In the genomic region with DNA sequence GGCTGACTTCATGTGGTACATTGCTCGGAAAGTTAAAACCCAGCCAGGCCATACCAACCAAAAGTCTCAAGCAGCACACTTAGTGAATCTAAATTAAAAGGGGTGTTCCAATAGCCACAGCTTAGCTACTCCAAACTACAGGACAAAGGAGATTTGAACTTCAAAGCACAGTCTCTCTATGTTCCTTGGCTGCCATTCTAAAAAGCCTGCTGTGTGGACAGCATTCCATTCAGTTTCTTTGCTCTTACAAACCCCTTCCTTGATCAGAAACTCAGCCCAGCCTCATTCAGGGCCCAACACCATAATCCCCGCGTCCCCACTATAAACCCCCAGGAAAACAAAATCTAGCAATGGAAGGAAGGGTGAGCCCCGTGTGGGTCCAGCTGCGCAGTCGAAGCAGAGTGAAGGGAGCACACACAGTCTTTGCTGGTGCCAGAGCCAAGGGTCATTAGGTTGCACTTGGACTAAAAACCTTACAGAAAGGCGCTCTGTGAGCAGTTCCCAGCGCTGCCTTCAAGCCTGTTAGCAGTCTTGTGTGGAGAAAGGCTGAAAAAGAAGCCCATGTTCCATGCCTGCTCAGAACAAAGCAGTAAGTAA, we compare ENCODE assay signal across 30 mouse cellular contexts. TPM values are rescaled to one million over a fixed set of nuclear protein-coding genes. Genes with fewer than 3 reads are reported as not detected.
DNase-seq lines count a peak whose midpoint lies in the region; ATAC-seq and TF ChIP-seq lines count a peak whose summit lies in the region.
"Had no signal": no experiment of that assay in that cellular context is flagged by ENCODE, and none has a peak within 500 bp of the region (broad histone marks: within the 10 kb centered on the region; RNA-seq: fewer than 3 reads in every experiment).

No protein-coding gene starts in this region.

- WGBS in forebrain, embryonic 11.5 days = 38% methylated on average over 8 of the region's 8 CpGs
- WGBS in forebrain, embryonic 13.5 days = 31% methylated on average over 8 of the region's 8 CpGs
- WGBS in midbrain, postnatal 0 days = 30% methylated on average over 8 of the region's 8 CpGs
- WGBS in cerebellum, adult 2 months = 84% methylated on average over 8 of the region's 8 CpGs

- H3K4me3 ChIP-seq in forebrain, embryonic 11.5 days (ENCODE audit: low read depth, low read length) = no peak overlapping the region
- no peak overlapping the region for H3K4me3 ChIP-seq in forebrain, embryonic 13.5 days
- no peak overlapping the region for H3K4me3 ChIP-seq in layer of hippocampus, adult 2 months
- H3K4me3 ChIP-seq in midbrain, postnatal 0 days (ENCODE audit: low read depth, low read length) = no peak overlapping the region
- H3K4me3 ChIP-seq in cerebellum, adult 2 months (replicated peaks; ENCODE audit: insufficient read depth, low read depth, low read length) = no peak overlapping the region
- H3K4me3 ChIP-seq: embryonic facial prominence, embryonic 10.5 days; embryonic facial prominence, embryonic 15.5 days; heart, embryonic 12.5 days; hindbrain, embryonic 13.5 days; limb, embryonic 10.5 days; limb, embryonic 15.5 days; midbrain, embryonic 12.5 days; myocyte; neural tube, embryonic 12.5 days had no signal

- H3K9me3 ChIP-seq in forebrain, embryonic 11.5 days (ENCODE audit: control insufficient read depth, low read length) = no peaks in the 10 kb centered on the region; the same call in 1 of the 2 replicates
- H3K9me3 ChIP-seq in forebrain, embryonic 13.5 days (replicated peaks) = no peaks in the 10 kb centered on the region
- H3K9me3 ChIP-seq in midbrain, postnatal 0 days (ENCODE audit: low read length) = no peaks in the 10 kb centered on the region
- H3K9me3 ChIP-seq: embryonic facial prominence, embryonic 15.5 days; heart, embryonic 12.5 days; hindbrain, embryonic 13.5 days; limb, embryonic 10.5 days; limb, embryonic 15.5 days; midbrain, embryonic 12.5 days had no signal

- no peak for TF ChIP-seq POLR2A in brain, embryonic 14.5 days (IDR thresholded peaks at IDR 0.05; ENCODE audit: borderline replicate concordance, extremely low read depth, insufficient read depth, insufficient read length, poor library complexity, severe bottlenecking)
- no peak for TF ChIP-seq POLR2A in cerebellum, adult 2 months (IDR thresholded peaks at IDR 0.05; ENCODE audit: borderline replicate concordance, insufficient read depth, low read length)

- no peak for DNase-seq in forebrain, embryonic 11.5 days (ENCODE audit: low spot score)
- no peak for DNase-seq in layer of hippocampus, adult 2 months (ENCODE audit: low spot score in 2 of 2)
- no peak for DNase-seq in layer of hippocampus, postnatal 14 days (ENCODE audit: low spot score in 2 of 2)
- DNase-seq in brain, embryonic 14.5 days (ENCODE audit: low read depth) = peak; percentile 58
- peak; percentile 24 for DNase-seq in midbrain, postnatal 0 days (ENCODE audit: low spot score)
- DNase-seq in cerebellum, adult 2 months = no peak
- DNase-seq: cerebellum, adult 8-10 months; cerebellum, postnatal 25 days; heart, postnatal 4 days; kidney, adult 2 months; kidney, postnatal 36 days; lung, adult 2 months; lung, postnatal 10 days; right cerebral cortex, postnatal 4 days; thymus, adult 2 months; thymus, postnatal 4 days had no signal

- TF ChIP-seq CTCF in layer of hippocampus, adult 2 months (conservative IDR thresholded peaks at IDR 0.05) = no peak
- TF ChIP-seq CTCF in brain, embryonic 14.5 days (IDR thresholded peaks at IDR 0.05; ENCODE audit: borderline replicate concordance, extremely low read depth, insufficient read depth, insufficient read length) = no peak
- no peak for TF ChIP-seq CTCF in midbrain, postnatal 0 days (IDR thresholded peaks at IDR 0.05)
- TF ChIP-seq CTCF in cerebellum, adult 2 months (IDR thresholded peaks at IDR 0.05; ENCODE audit: borderline replicate concordance, insufficient read depth, low read depth, low read length) = no peak

- H3K4me1 ChIP-seq in forebrain, embryonic 11.5 days (replicated peaks; ENCODE audit: control insufficient read depth, insufficient read depth, low read length) = no peaks in the 10 kb centered on the region
- H3K4me1 ChIP-seq in forebrain, embryonic 13.5 days = no peaks in the 10 kb centered on the region
- no peaks in the 10 kb centered on the region for H3K4me1 ChIP-seq in midbrain, postnatal 0 days (ENCODE audit: insufficient read depth, low read length)
- H3K4me1 ChIP-seq in cerebellum, adult 2 months (ENCODE audit: control insufficient read depth, insufficient read depth, low read length) = no peaks in the 10 kb centered on the region
- H3K4me1 ChIP-seq: embryonic facial prominence, embryonic 10.5 days; embryonic facial prominence, embryonic 15.5 days; heart, embryonic 12.5 days; hindbrain, embryonic 13.5 days; limb, embryonic 10.5 days; limb, embryonic 15.5 days; midbrain, embryonic 12.5 days; neural tube, embryonic 12.5 days had no signal

- H3K9ac ChIP-seq in forebrain, embryonic 11.5 days (ENCODE audit: low read length) = no peak overlapping the region
- no peak overlapping the region for H3K9ac ChIP-seq in forebrain, embryonic 13.5 days
- no peak overlapping the region for H3K9ac ChIP-seq in midbrain, postnatal 0 days (replicated peaks; ENCODE audit: low read length, poor library complexity, severe bottlenecking)
- H3K9ac ChIP-seq: embryonic facial prominence, embryonic 15.5 days; heart, embryonic 12.5 days; hindbrain, embryonic 13.5 days; limb, embryonic 15.5 days; liver, embryonic 14.5 days; midbrain, embryonic 12.5 days; neural tube, embryonic 12.5 days had no signal

- H3K36me3 ChIP-seq in forebrain, embryonic 11.5 days (ENCODE audit: control insufficient read depth, insufficient read depth, low read length) = peaks cover 31% of the 10 kb centered on the region
- H3K36me3 ChIP-seq in forebrain, embryonic 13.5 days (ENCODE audit: poor library complexity, severe bottlenecking) = peaks cover 91% of the 10 kb centered on the region
- peaks cover 41% of the 10 kb centered on the region for H3K36me3 ChIP-seq in midbrain, postnatal 0 days (ENCODE audit: insufficient read depth, low read length)

- ATAC-seq in forebrain, embryonic 11.5 days (replicated peaks; ENCODE audit: low FRiP score) = peak; percentile 53; the same call in 1 of the 2 replicates
- ATAC-seq in forebrain, embryonic 13.5 days = no peak
- ATAC-seq in midbrain, postnatal 0 days (ENCODE audit: low FRiP score) = no peak
- ATAC-seq: inflammation-experienced regulatory T-cells, adult 6 months; Patski had no signal

- H3K27me3 ChIP-seq in forebrain, embryonic 11.5 days (ENCODE audit: control insufficient read depth, insufficient read depth, low read length) = no peaks in the 10 kb centered on the region
- no peaks in the 10 kb centered on the region for H3K27me3 ChIP-seq in forebrain, embryonic 13.5 days
- no peaks in the 10 kb centered on the region for H3K27me3 ChIP-seq in midbrain, postnatal 0 days (ENCODE audit: insufficient read depth, low read length)
- no peaks in the 10 kb centered on the region for H3K27me3 ChIP-seq in cerebellum, adult 2 months (ENCODE audit: control insufficient read depth, insufficient read depth, low read length)
- H3K27me3 ChIP-seq: embryonic facial prominence, embryonic 15.5 days; heart, embryonic 12.5 days; hindbrain, embryonic 13.5 days; limb, embryonic 15.5 days; midbrain, embryonic 12.5 days; neural tube, embryonic 12.5 days; Patski had no signal

- no peak overlapping the region for H3K4me2 ChIP-seq in forebrain, embryonic 11.5 days (ENCODE audit: low read depth, low read length, severe bottlenecking)
- no peak overlapping the region for H3K4me2 ChIP-seq in forebrain, embryonic 13.5 days
- no peak overlapping the region for H3K4me2 ChIP-seq in midbrain, postnatal 0 days (ENCODE audit: low read depth, low read length, poor library complexity, severe bottlenecking)
- H3K4me2 ChIP-seq: embryonic facial prominence, embryonic 15.5 days; heart, embryonic 12.5 days; hindbrain, embryonic 13.5 days; limb, embryonic 15.5 days; midbrain, embryonic 12.5 days; neural tube, embryonic 12.5 days had no signal

- H3K27ac ChIP-seq in forebrain, embryonic 11.5 days (ENCODE audit: low read depth, low read length) = peak overlapping the region; percentile 18; the same call in 1 of the 2 replicates
- H3K27ac ChIP-seq in forebrain, embryonic 13.5 days = no peak overlapping the region; the same call in 1 of the 2 replicates
- H3K27ac ChIP-seq in layer of hippocampus, adult 2 months = peak overlapping the region; percentile 32; the same call in 1 of the 2 replicates
- no peak overlapping the region for H3K27ac ChIP-seq in midbrain, postnatal 0 days (ENCODE audit: low read depth, low read length)
- no peak overlapping the region for H3K27ac ChIP-seq in cerebellum, adult 2 months (ENCODE audit: insufficient read depth, low read length)
- H3K27ac ChIP-seq: embryonic facial prominence, embryonic 10.5 days; embryonic facial prominence, embryonic 15.5 days; hindbrain, embryonic 13.5 days; limb, embryonic 10.5 days; limb, embryonic 15.5 days; liver, embryonic 14.5 days; midbrain, embryonic 12.5 days; neural tube, embryonic 12.5 days; stomach, postnatal 0 days had no signal

RNA-seq across cellular contexts. Expression of a gene that starts 35.1 kb away (rescaled TPM):
- polyA plus RNA-seq in forebrain, embryonic 11.5 days (2014; fragmentation: Nextera tagmentation; extraction: Ambion mirVana) = 116 and 121 TPM in 2 replicates
- polyA plus RNA-seq in forebrain, embryonic 13.5 days (2015; fragmentation: Nextera tagmentation; extraction: Ambion mirVana) = 71.4 and 78.4 TPM in 2 replicates
- total RNA-seq in layer of hippocampus, adult 2 months (2021) = 10 to 100 TPM; 37.0 to 37.4 TPM
- 10 to 100 TPM; 23.2 to 25.2 TPM for total RNA-seq in layer of hippocampus, postnatal 14 days (2021)
- 42.1 and 44.6 TPM in 2 replicates for polyA plus RNA-seq in brain, embryonic 14.5 days (2012; rRNA removed)
- total RNA-seq in midbrain, postnatal 0 days (2014; rRNA removed) = 35.5 and 37.7 TPM in 2 replicates
- polyA plus RNA-seq in midbrain, postnatal 0 days (2015; fragmentation: Nextera tagmentation; extraction: Ambion mirVana) = 40.5 and 42.6 TPM in 2 replicates
- 25.8 and 27.3 TPM in 2 replicates for polyA plus RNA-seq in cerebellum, adult 2 months (2012; rRNA removed)

Comparison
In these comparisons a context has a peak if more than half of its experiments do, and no peak if none do; other contexts are left out.
1. H3K27ac ChIP-seq: peak in forebrain, embryonic 11.5 days (single experiment) and layer of hippocampus, adult 2 months (single experiment); none in forebrain, embryonic 13.5 days (single experiment), midbrain, postnatal 0 days (single experiment) and cerebellum, adult 2 months (single experiment).
2. DNase-seq: peak in brain, embryonic 14.5 days (single experiment) and midbrain, postnatal 0 days (single experiment); none in forebrain, embryonic 11.5 days (single experiment), layer of hippocampus, adult 2 months (0 of 2), layer of hippocampus, postnatal 14 days (0 of 2) and cerebellum, adult 2 months (0 of 2).